Mouse (Mus musculus): ENCODE data around the gene Dglucy.

Dglucy gene

GRCm38 (mm10) chr12:100816906-100817305 is 38.0 kb downstream of the Dglucy start:
- CTCF ChIA-PET: no interaction called here
- POLR2A ChIA-PET: interaction anchor here in 2 of 4 experiments (1.0 to 1.5 kb wide), 4 partner anchors 13 to 36 kb away, joined by 3 to 5 read pairs (median 4); no protein-coding TSS in a partner anchor

- POLR2A ChIA-PET: interaction anchor here in 2 of 4 experiments (0.6 to 1.2 kb wide), 5 partner anchors 9 to 378 kb away, joined by 3 to 6 read pairs (median 4); no protein-coding TSS in a partner anchor
- CTCF ChIA-PET: interaction anchor here in 1 of 4 experiments (0.7 kb wide), 2 partner anchors 14 to 1900 kb away, joined by 5 to 6 read pairs; no protein-coding TSS in a partner anchor
Observed at GRCm38 (mm10) chr12:100819965-100820364, 41.1 kb downstream of the Dglucy start.

- POLR2A ChIA-PET: interaction anchor here (1.0 to 1.5 kb wide), 5 partner anchors 10 to 107 kb away, joined by 3 to 7 read pairs (median 3); partner anchors contain the start of gene Dglucy (in 1 of the 4)
- CTCF ChIA-PET: interaction anchor here in 2 of 4 experiments (0.8 to 1.7 kb wide), 6 partner anchors 10 to 73 kb away, joined by 3 to 10 read pairs (median 4); no protein-coding TSS in a partner anchor
Observed at GRCm38 (mm10) chr12:100831021-100831420, 52.2 kb downstream of the Dglucy start.

- POLR2A ChIA-PET: interaction anchor here (0.6 to 1.5 kb wide), 17 partner anchors 9 to 672 kb away, joined by 3 to 8 read pairs (median 4); partner anchors contain the start of genes Dglucy (in 2 of the 4) and Nrde2 (in 1 of the 4)
Observed at GRCm38 (mm10) chr12:100831629-100832325, 52.9 kb downstream of the Dglucy start.

GRCm38 (mm10) chr12:100837208-100837607 is 58.4 kb downstream of the Dglucy start:
- ChIA-PET CTCF (interaction anchor here in 3 of 4 experiments (0.6 to 0.7 kb wide), 3 partner anchors 12 to 365 kb away, joined by 3 to 4 read pairs (median 3); no protein-coding TSS in a partner anchor), POLR2A (no interaction called here)

More at GRCm38 (mm10) chr12:100831629-100832325, 52.9 kb downstream of the Dglucy start:
- CTCF ChIA-PET: interaction anchor here in 3 of 4 experiments (0.5 to 1.7 kb wide), 10 partner anchors 9 to 225 kb away, joined by 3 to 10 read pairs (median 4); no protein-coding TSS in a partner anchor

- POLR2A ChIA-PET: no interaction called here
- CTCF ChIA-PET: no interaction called here
Observed at GRCm38 (mm10) chr12:100839079-100839600, 60.3 kb downstream of the Dglucy start.

- CTCF ChIA-PET: interaction anchor here (0.6 to 2.4 kb wide), 4 partner anchors 9 to 266 kb away, joined by 3 to 11 read pairs (median 5); no protein-coding TSS in a partner anchor
Observed at GRCm38 (mm10) chr12:100839926-100840325, 61.1 kb downstream of the Dglucy start.

GRCm38 (mm10) chr12:100841211-100841792 is 62.4 kb downstream of the Dglucy start:
- CTCF ChIA-PET: interaction anchor here (0.5 to 2.7 kb wide), 57 partner anchors 8 to 1686 kb away, joined by 3 to 25 read pairs (median 4); partner anchors contain the start of genes Ccdc88c (in 1 of the 4) and Dglucy (in 1 of the 4)
- POLR2A ChIA-PET: interaction anchor here in 3 of 4 experiments (0.7 to 1.5 kb wide), 3 partner anchors 10 to 117 kb away, joined by 3 to 4 read pairs (median 4); no protein-coding TSS in a partner anchor

More at GRCm38 (mm10) chr12:100839926-100840325, 61.1 kb downstream of the Dglucy start:
- POLR2A ChIA-PET: interaction anchor here in 2 of 4 experiments (0.6 to 1.5 kb wide), 2 partner anchors 8 to 10 kb away, joined by 3 to 4 read pairs; no protein-coding TSS in a partner anchor

- ChIA-PET POLR2A (interaction anchor here in 1 of 4 experiments (0.7 to 1.6 kb wide), 2 partner anchors 69 to 79 kb away, joined by 3 to 4 read pairs; no protein-coding TSS in a partner anchor), CTCF (interaction anchor here (0.6 to 2.7 kb wide), 6 partner anchors 12 to 265 kb away, joined by 3 to 23 read pairs (median 4); partner anchors contain the start of gene Ccdc88c (in 1 of the 4))
Observed at GRCm38 (mm10) chr12:100843171-100843570, 64.3 kb downstream of the Dglucy start.

- POLR2A ChIA-PET: no interaction called here
- CTCF ChIA-PET: interaction anchor here in 3 of 4 experiments (0.6 to 1.3 kb wide), 4 partner anchors 14 to 679 kb away, joined by 3 to 4 read pairs (median 3); no protein-coding TSS in a partner anchor
Observed at GRCm38 (mm10) chr12:100844546-100844945, 65.7 kb downstream of the Dglucy start.

- POLR2A ChIA-PET: interaction anchor here in 1 of 4 experiments (0.5 kb wide), 1 partner anchor 17 kb away, joined by 3 read pairs; no protein-coding TSS in a partner anchor
- CTCF ChIA-PET: interaction anchor here (0.5 to 1.4 kb wide), 16 partner anchors 13 to 680 kb away, joined by 3 to 8 read pairs (median 3); partner anchors contain the start of gene Gpr68 (in 1 of the 4)
Observed at GRCm38 (mm10) chr12:100845829-100846228, 67.0 kb downstream of the Dglucy start.

- POLR2A ChIA-PET: no interaction called here
- CTCF ChIA-PET: interaction anchor here in 2 of 4 experiments (0.5 to 1.4 kb wide), 4 partner anchors 79 to 676 kb away, joined by 3 to 7 read pairs (median 4); no protein-coding TSS in a partner anchor
Observed at GRCm38 (mm10) chr12:100846566-100846965, 67.7 kb downstream of the Dglucy start.

GRCm38 (mm10) chr12:100847437-100848080 is 68.7 kb downstream of the Dglucy start:
- CTCF ChIA-PET: interaction anchor here in 2 of 4 experiments (0.6 to 3.1 kb wide), 3 partner anchors 80 to 106 kb away, joined by 3 to 32 read pairs (median 5); no protein-coding TSS in a partner anchor

GRCm38 (mm10) chr12:100849421-100850138 is 70.7 kb downstream of the Dglucy start:
- ChIA-PET CTCF (interaction anchor here (0.5 to 3.1 kb wide), 91 partner anchors 8 to 915 kb away, joined by 3 to 32 read pairs (median 4); partner anchors contain the start of genes Ccdc88c (in 3 of the 4) and Gpr68 (in 2 of the 4)), POLR2A (interaction anchor here in 3 of 4 experiments (0.5 to 2.1 kb wide), 15 partner anchors 9 to 315 kb away, joined by 3 to 6 read pairs (median 3); partner anchors contain the start of gene Ccdc88c (in 1 of the 3))

More at GRCm38 (mm10) chr12:100847437-100848080, 68.7 kb downstream of the Dglucy start:
- POLR2A ChIA-PET: interaction anchor here in 1 of 4 experiments (0.7 to 2.1 kb wide), 2 partner anchors 182 to 277 kb away, joined by 3 to 6 read pairs; no protein-coding TSS in a partner anchor

- ChIA-PET CTCF (no interaction called here), POLR2A (interaction anchor here in 1 of 4 experiments (0.6 kb wide), 1 partner anchor 102 kb away, joined by 4 read pairs; no protein-coding TSS in a partner anchor)
Observed at GRCm38 (mm10) chr12:100852370-100852769, 73.5 kb downstream of the Dglucy start.

- CTCF ChIA-PET: interaction anchor here in 1 of 4 experiments (0.6 kb wide), 1 partner anchor 192 kb away, joined by 4 read pairs; no protein-coding TSS in a partner anchor
- POLR2A ChIA-PET: interaction anchor here in 2 of 4 experiments (0.8 to 1.3 kb wide), 2 partner anchors 9 to 21 kb away, joined by 3 to 4 read pairs; no protein-coding TSS in a partner anchor
Observed at GRCm38 (mm10) chr12:100856337-100856736, 77.5 kb downstream of the Dglucy start.
